Mouse (Mus musculus): ENCODE measurements around the gene Abi3bp. TPM values are rescaled to one million over a fixed set of nuclear protein-coding genes. Genes with fewer than 3 reads are reported as not detected.

The Abi3bp gene
- polyA plus RNA-seq, 1 experiment: not detected

GRCm38 (mm10) chr16:56594866-56595265 lies 117.2 kb downstream of the Abi3bp start:
- TF ChIP-seq TAL1 (IDR thresholded peaks at IDR 0.05; ENCODE audit: low read length) (no peak), GATA1 (IDR thresholded peaks at IDR 0.05; ENCODE audit: low read length) (no peak)
- Histone ChIP-seq H3K4me1 (ENCODE audit: control insufficient read depth) (no peaks in the 10 kb centered on the region), H3K36me3 (ENCODE audit: control insufficient read depth) (no peaks in the 10 kb centered on the region), H3K9me3 (ENCODE audit: control insufficient read depth, low read length) (no peaks in the 10 kb centered on the region), H3K4me3 (replicated peaks) (no peak overlapping the region), H3K27me3 (ENCODE audit: control insufficient read depth) (no peaks in the 10 kb centered on the region)

- Histone ChIP-seq H3K4me3 (replicated peaks) (no peak overlapping the region), H3K4me1 (ENCODE audit: control insufficient read depth) (no peaks in the 10 kb centered on the region), H3K9me3 (ENCODE audit: control insufficient read depth, low read length) (no peaks in the 10 kb centered on the region), H3K27me3 (ENCODE audit: control insufficient read depth) (no peaks in the 10 kb centered on the region), H3K36me3 (ENCODE audit: control insufficient read depth) (no peaks in the 10 kb centered on the region)
- no peak for TF ChIP-seq TAL1 (IDR thresholded peaks at IDR 0.05; ENCODE audit: low read length)
- TF ChIP-seq GATA1 (IDR thresholded peaks at IDR 0.05; ENCODE audit: low read length): no peak
These were observed 120.7 kb downstream of the Abi3bp start for GRCm38 (mm10) chr16:56598427-56598826.

- no peaks in the 10 kb centered on the region for H3K4me1 ChIP-seq (ENCODE audit: control insufficient read depth)
- H3K27me3 ChIP-seq (ENCODE audit: control insufficient read depth): no peaks in the 10 kb centered on the region
- no peaks in the 10 kb centered on the region for H3K36me3 ChIP-seq (ENCODE audit: control insufficient read depth)
- H3K9me3 ChIP-seq (ENCODE audit: control insufficient read depth, low read length): no peaks in the 10 kb centered on the region
- TF ChIP-seq TAL1 (IDR thresholded peaks at IDR 0.05; ENCODE audit: low read length) (no peak), GATA1 (IDR thresholded peaks at IDR 0.05; ENCODE audit: low read length) (no peak)
- H3K4me3 ChIP-seq (replicated peaks): no peak overlapping the region
These were observed 124.7 kb downstream of the Abi3bp start for GRCm38 (mm10) chr16:56602394-56602793.

GRCm38 (mm10) chr16:56610572-56610971 lies 132.9 kb downstream of the Abi3bp start:
- no peak overlapping the region for H3K4me3 ChIP-seq (replicated peaks)
- H3K9me3 ChIP-seq (ENCODE audit: control insufficient read depth, low read length): no peaks in the 10 kb centered on the region
- H3K4me1 ChIP-seq (ENCODE audit: control insufficient read depth): no peaks in the 10 kb centered on the region
- no peaks in the 10 kb centered on the region for H3K36me3 ChIP-seq (ENCODE audit: control insufficient read depth)
- TF ChIP-seq TAL1 (IDR thresholded peaks at IDR 0.05; ENCODE audit: low read length): no peak
- no peaks in the 10 kb centered on the region for H3K27me3 ChIP-seq (ENCODE audit: control insufficient read depth)

GRCm38 (mm10) chr16:56611096-56611867 lies 133.6 kb downstream of the Abi3bp start:
- Histone ChIP-seq H3K4me1 (ENCODE audit: control insufficient read depth) (no peaks in the 10 kb centered on the region), H3K4me3 (replicated peaks) (no peak overlapping the region), H3K27me3 (ENCODE audit: control insufficient read depth) (no peaks in the 10 kb centered on the region), H3K36me3 (ENCODE audit: control insufficient read depth) (no peaks in the 10 kb centered on the region), H3K9me3 (ENCODE audit: control insufficient read depth, low read length) (no peaks in the 10 kb centered on the region)
- TF ChIP-seq TAL1 (IDR thresholded peaks at IDR 0.05; ENCODE audit: low read length) (no peak), GATA1 (IDR thresholded peaks at IDR 0.05; ENCODE audit: low read length) (no peak)

- no peaks in the 10 kb centered on the region for H3K9me3 ChIP-seq (ENCODE audit: control insufficient read depth, low read length)
- no peaks in the 10 kb centered on the region for H3K36me3 ChIP-seq (ENCODE audit: control insufficient read depth)
- H3K4me3 ChIP-seq (replicated peaks): no peak overlapping the region
- H3K4me1 ChIP-seq (ENCODE audit: control insufficient read depth): no peaks in the 10 kb centered on the region
- TF ChIP-seq TAL1 (IDR thresholded peaks at IDR 0.05; ENCODE audit: low read length) (no peak), GATA1 (IDR thresholded peaks at IDR 0.05; ENCODE audit: low read length) (no peak)
- no peaks in the 10 kb centered on the region for H3K27me3 ChIP-seq (ENCODE audit: control insufficient read depth)
These were observed 160.9 kb downstream of the Abi3bp start for GRCm38 (mm10) chr16:56638544-56638943.

GRCm38 (mm10) chr16:56645251-56645650 lies 167.6 kb downstream of the Abi3bp start:
- no peak for TF ChIP-seq TAL1 (IDR thresholded peaks at IDR 0.05; ENCODE audit: low read length)
- no peak for TF ChIP-seq GATA1 (IDR thresholded peaks at IDR 0.05; ENCODE audit: low read length)
- Histone ChIP-seq H3K27me3 (ENCODE audit: control insufficient read depth) (no peaks in the 10 kb centered on the region), H3K4me1 (ENCODE audit: control insufficient read depth) (no peaks in the 10 kb centered on the region), H3K36me3 (ENCODE audit: control insufficient read depth) (no peaks in the 10 kb centered on the region), H3K9me3 (ENCODE audit: control insufficient read depth, low read length) (no peaks in the 10 kb centered on the region), H3K4me3 (replicated peaks) (no peak overlapping the region)

- TF ChIP-seq GATA1 (IDR thresholded peaks at IDR 0.05; ENCODE audit: low read length) (no peak), TAL1 (IDR thresholded peaks at IDR 0.05; ENCODE audit: low read length) (no peak)
- no peaks in the 10 kb centered on the region for H3K27me3 ChIP-seq (ENCODE audit: control insufficient read depth)
- H3K4me3 ChIP-seq (replicated peaks): no peak overlapping the region
- H3K9me3 ChIP-seq (ENCODE audit: control insufficient read depth, low read length): no peaks in the 10 kb centered on the region
- H3K36me3 ChIP-seq (ENCODE audit: control insufficient read depth): no peaks in the 10 kb centered on the region
- no peaks in the 10 kb centered on the region for H3K4me1 ChIP-seq (ENCODE audit: control insufficient read depth)
These were observed 168.9 kb downstream of the Abi3bp start for GRCm38 (mm10) chr16:56646382-56647172.

- no peaks in the 10 kb centered on the region for H3K36me3 ChIP-seq (ENCODE audit: control insufficient read depth)
- no peak overlapping the region for H3K4me3 ChIP-seq (replicated peaks)
- no peaks in the 10 kb centered on the region for H3K9me3 ChIP-seq (ENCODE audit: control insufficient read depth, low read length)
- H3K4me1 ChIP-seq (ENCODE audit: control insufficient read depth): no peaks in the 10 kb centered on the region
- no peaks in the 10 kb centered on the region for H3K27me3 ChIP-seq (ENCODE audit: control insufficient read depth)
- TF ChIP-seq GATA1 (IDR thresholded peaks at IDR 0.05; ENCODE audit: low read length) (no peak), TAL1 (IDR thresholded peaks at IDR 0.05; ENCODE audit: low read length) (no peak)
These were observed 177.7 kb downstream of the Abi3bp start for GRCm38 (mm10) chr16:56655193-56655910.

Data from erythroblast, embryonic 14.5 days (primary cell).